Mouse (Mus musculus) heart, adult 8-10 months (tissue): ENCODE data around the gene Usp21. TPM values are rescaled to one million over a fixed set of nuclear protein-coding genes. Genes with fewer than 3 reads are reported as not detected.

Source experiments
- DNase-seq: peaks from one replicate; pipeline ENCODE4 v3.0.0; 2022; ENCODE audit warnings: low spot score
- total RNA-seq, 4 experiments: library from RNA; stranded (reverse); gene quantifications; 2 replicates each; pipeline ENCODE4 v1.2.4; 2022

The Usp21 gene
- total RNA-seq, 4 experiments from 2014 or later: 18.9 to 21.1 (median 19.9) TPM

DNA sequence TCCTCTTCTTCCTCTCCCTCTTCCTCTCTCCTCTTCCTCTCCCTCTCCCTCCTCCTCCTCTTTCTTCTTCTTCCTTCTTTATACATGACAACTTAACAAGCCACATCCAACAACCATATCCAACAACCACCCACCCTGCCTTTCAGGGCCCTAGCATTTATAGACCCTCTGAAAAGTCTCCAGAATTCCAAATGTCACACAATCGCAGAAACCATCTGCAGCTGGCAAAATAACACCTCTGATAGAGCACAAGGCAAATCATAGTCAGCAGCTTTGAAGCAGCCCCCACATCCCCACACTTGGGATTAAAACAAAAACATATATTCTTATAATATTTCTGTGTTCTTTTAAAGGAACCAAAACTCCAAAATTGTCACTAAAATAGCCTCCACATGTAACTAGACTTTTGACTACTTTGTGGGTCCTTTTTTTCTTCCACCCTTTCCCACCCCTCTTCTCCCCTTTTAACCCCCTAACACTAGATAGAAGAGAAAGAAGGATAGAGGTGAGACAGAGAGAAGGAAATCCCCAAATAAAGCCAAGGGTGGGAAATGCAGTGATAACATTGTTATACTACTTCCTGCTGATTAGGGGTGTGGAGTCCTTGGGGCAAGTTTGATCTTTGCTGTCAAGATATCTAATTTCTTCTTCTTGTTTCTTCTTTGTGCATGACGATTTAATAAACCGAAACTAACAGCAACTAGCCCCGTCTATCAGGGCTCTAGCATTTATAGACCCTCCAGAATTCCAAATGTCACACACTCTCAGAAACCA lies 21.6 kb downstream of the Usp21 start:
- no peak for DNase-seq

GRCm38 (mm10) chr1:171263666-171264461 lies 23.9 kb downstream of the Usp21 start:
- no peak for DNase-seq

DNA sequence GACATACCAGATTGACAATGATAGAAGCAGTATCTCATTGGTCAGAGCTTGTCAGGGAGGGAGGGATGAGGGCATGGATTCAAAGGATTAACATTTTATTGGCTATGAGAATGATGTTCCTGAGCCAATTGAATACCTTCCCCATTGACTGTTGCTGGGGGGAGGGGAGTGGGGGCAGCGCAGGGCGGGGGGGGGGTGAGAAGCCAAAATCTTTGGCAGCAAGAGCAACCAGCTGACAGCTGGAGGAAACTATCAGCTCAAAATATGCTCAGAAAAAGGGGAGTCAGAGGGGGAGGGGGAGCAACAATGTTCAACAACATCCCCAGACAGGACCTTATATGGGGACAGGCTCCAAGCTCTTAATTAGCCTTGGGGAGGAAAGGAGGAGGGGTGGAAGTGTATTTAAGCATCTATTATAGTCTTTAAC lies 24.6 kb downstream of the Usp21 start:
- peak; percentile 69 for DNase-seq

GRCm38 (mm10) chr1:171262594-171263130 lies 25.1 kb downstream of the Usp21 start:
- peak; percentile 85 for DNase-seq

- DNase-seq: no peak
Measured at GRCm38 (mm10) chr1:171260316-171260715, 27.5 kb downstream of the Usp21 start.

DNA sequence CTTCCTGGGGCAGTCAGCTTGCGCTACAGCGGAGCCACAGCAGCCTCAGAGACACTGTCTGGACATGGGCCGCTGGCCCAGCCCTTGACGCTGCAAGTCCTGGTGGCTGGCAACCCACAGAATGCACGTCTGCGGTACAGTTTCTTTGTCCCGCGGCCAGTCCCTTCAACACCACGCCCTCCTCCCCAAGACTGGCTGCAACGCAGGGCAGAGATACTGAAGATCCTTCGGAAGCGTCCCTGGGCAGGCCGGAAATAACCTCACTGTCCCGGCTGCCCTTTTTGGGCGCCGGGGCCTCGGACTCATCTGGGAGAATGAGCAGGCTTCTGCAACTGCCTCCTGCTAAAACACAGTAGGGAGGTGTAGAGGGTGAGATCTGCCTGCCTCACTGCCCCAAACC lies 28.9 kb downstream of the Usp21 start:
- DNase-seq: no peak

GRCm38 (mm10) chr1:171257781-171258180 lies 30.0 kb downstream of the Usp21 start:
- DNase-seq: no peak

DNA sequence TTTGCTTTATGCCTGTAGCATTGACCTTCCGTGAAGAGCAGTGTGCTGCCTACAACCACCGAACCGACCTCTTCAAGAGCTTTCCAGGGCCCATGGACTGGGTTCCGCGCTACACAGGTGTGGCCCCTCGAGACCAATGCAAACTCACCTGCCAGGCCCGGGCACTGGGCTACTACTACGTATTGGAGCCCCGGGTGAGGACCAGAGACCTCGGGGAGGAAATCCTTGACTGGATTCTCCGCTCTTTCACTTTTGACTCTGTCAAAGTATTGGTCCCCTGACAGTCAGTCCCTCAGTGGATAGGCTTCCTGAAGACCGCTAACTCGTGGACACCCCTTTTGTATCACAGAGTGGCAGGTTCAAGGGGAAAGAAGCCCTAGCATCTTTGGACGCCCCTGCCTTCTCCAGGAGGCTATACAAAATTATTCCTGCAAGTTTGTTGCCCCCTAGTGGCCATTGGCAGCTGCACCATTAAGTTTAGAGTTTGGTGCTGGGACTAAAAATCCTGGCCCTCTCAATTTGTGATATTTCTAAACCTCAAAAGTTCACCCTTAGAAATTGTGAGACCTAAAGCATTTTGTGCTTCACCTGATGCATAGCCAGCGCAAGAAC lies 30.7 kb downstream of the Usp21 start:
- peak; percentile 67 for DNase-seq

GRCm38 (mm10) chr1:171256095-171256818 lies 31.5 kb downstream of the Usp21 start:
- no peak for DNase-seq

DNA sequence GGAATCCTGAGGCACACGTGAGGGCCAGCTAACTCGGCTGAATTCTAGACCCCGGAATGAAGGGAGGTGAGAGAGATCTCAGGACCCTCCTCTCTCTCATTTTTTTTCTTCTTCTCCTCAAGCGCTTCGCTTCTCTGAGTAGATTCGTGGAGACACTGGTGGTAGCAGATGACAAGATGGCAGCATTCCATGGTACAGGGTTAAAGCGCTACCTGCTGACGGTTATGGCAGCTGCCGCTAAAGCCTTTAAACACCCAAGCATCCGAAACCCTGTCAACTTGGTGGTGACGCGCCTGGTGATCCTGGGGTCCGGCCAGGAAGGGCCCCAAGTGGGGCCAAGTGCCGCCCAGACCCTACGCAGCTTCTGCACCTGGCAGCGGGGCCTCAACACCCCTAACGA lies 35.4 kb downstream of the Usp21 start:
- no peak for DNase-seq

GRCm38 (mm10) chr1:171251594-171252324 lies 36.0 kb downstream of the Usp21 start:
- DNase-seq: peak; percentile 52

GRCm38 (mm10) chr1:171250680-171251593 lies 36.9 kb downstream of the Usp21 start, which contains the start of gene Ndufs2:
Gene Ndufs2 (minus strand): TSS chr1:171251388.
- DNase-seq: no peak

DNA sequence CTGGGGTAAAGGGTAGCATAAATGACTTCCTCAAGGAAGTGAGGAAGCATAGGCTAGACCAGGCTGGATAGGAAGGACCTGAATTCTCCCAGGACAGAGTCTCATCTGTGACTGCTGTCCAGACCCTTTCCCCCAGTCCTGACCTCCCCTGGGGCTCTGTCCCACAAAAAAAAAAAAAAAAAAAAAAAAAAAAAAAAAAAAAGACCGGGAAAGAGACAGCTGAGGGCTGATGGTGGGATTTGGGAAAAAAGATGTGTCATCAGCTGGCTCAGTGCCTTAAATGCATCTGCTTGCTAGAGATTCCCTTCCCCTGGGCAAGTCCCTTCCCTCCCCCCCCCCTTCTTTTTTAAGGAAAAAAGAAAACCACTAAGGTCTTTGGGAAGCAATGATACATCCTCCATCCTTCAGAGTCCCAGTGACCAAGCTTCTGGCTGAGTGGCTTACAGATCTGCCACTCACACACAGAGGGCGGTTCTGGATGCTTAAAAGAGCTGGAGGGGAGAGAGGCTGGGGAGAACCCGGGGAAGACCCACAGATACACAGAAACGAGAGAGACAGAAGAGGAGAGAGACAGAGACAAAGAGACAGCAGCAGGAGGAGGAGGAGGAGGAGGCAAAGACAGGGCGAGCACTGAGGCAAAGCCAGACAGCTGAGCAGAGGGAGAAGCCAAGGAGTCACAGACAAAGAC lies 37.7 kb downstream of the Usp21 start, which contains the start of gene Adamts4:
Gene Adamts4, plus strand, starts transcription at position 509 of the 688 bp plus-strand sequence.
- peak; percentile 73 for DNase-seq

DNA sequence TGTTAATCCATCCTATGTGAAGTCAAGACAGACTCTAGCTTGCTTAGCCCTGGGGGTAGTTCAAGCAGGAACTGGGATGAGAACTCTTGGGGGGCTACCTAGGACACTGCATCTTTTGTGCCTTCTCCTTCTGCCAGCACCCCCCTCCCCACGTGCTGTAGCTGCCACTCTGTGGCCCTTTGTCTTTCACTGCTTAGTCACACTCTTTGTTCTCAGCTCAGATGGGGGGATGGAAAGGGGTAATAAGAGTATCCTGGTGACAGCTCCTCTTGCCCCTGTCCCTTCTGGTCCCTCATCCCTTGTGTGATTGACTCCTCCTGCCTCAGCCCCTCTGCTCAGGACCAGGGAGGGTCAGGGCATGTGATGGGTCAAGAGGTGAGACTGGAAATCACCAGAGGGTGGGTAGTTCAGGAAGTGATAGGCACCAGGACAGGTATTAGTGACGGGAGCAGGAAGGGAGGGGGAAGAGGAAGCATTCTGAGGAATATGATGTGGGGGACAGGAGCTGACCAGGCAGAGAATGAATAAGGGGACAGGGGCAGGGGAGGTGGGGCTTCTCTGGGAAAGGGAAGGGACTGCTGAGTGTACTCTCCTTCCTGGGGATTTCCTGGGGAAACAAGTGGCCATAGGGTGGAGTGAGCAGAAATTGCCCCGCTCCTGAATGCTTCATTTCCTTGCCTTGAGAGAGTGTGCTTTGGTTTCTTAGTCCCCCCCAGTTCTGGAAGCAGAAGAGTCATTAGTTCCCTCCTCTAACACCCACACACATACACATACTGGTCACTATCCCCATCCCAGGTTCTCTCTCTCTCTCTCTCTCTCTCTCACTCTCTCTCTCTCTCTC lies 39.2 kb downstream of the Usp21 start:
- peak; percentile 46 for DNase-seq

DNA sequence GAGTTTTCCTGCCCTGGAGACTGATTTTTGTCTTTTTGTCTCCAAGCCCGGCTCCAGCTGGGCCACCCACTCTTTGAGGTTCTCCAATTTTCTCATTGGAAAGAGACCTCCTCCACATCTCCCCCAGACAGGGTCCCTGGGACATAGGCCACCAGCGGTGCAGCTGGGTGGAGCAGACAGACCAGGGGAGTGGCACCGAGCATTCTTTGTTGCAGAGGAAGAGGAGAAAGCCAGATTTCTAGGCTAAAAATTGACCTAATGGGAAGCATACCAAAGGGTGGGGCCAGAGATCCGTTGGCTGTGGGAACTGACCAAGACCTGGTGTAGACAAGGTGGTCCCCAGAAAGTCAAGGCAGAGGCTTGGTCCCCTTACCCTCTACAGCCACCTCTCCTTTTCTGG lies 39.9 kb downstream of the Usp21 start:
- peak; percentile 68 for DNase-seq

DNA sequence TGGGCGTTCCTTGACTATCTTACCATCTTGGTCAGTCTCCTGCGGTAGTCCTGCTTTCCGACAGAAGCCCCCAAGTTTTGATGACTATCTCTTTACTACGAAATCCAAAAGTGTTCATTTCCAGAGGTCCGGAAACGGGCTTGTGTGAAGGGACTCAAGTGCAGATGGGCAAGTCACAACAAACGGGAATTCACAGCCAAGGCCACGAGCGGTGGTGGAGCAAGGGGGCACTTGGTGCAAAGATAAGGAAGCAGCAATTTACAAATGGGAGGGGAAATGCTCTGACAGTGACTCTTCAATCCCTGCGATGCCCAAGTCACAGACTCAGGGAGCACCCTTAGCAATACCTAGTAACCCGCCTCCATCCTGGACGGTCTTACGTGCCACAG lies 40.3 kb downstream of the Usp21 start:
- no peak for DNase-seq

- DNase-seq: peak; percentile 98
Measured at GRCm38 (mm10) chr1:171246709-171247452, 40.9 kb downstream of the Usp21 start.
